Mouse (Mus musculus): Measurements from ENCODE around the gene Aipl1. TPM values are rescaled to one million over a fixed set of nuclear protein-coding genes. Genes with fewer than 3 reads are reported as not detected.
A peak's percentile ranks its signal among the peaks of the same experiment; 100 is the strongest.

Gene Aipl1
- total RNA-seq (2022) = not detected

DNA sequence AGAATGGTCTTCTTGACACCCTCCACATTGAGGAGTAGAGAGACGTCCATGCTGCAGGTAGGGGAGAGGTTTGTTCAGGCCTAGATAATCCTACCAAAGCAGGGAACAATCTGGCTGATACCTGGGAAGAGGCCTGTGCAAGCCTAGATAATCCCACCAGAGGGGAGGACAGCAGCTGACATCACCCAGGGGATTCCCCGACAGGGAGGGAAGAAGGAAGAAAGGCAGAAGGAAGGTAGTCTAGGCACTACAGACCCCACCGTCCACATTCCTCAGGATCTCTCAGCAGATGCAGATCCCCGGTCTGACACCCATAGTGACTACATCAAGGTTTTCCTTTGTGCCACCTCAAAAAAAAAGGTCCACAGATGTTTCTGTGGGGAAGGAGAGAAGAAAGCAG, at the start of gene Aipl1:
Gene Aipl1, minus strand, starts transcription at position 101 of the 400 bp plus-strand sequence.
- DNase-seq (ENCODE audit: low spot score in 2 of 2) = no peak

GRCm38 (mm10) chr11:72086251-72087046, 49.1 kb upstream of the Aipl1 start:
- peak; percentile 52 to 59 for DNase-seq (ENCODE audit: low spot score in 2 of 2)

DNA sequence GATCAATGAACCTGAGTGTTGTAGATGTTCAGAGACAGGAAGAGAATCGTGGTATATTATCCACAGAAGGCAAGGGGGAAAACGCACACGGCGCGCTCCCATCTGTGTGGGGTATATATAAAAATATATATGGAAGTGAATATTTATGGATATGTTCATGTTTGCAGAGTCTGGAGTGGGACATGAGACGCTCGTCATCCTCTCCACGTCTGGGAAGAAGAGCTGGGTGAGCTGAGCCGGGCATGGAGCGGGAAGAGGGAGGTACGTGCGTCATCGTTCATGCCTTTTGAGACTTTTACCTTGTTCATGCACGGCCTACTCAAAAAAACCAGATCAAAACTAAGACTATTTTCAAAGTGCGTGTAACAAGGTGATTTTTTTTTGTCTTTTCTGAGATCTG, 47.0 kb upstream of the Aipl1 start:
- no peak for DNase-seq (ENCODE audit: low spot score in 2 of 2)

DNA sequence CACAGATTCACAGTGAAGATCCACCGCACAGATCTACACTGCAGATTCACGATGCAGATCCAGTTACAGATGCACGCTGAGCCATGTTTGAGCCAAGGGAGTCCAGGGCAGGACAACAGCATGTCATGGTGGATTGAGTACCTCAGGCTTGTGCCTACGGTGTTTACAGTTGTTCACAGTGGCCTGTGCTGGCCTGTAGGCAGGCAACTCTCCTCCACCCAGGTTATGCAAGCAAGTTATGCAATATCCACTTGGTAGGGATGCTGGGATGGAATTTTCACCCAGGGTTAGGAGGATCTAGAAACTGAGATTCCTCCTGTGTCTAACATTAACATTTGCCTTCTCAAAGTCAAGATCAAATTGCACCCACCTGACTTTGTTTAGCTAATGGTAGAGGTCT, 45.3 kb upstream of the Aipl1 start:
- no peak for DNase-seq (ENCODE audit: low spot score in 2 of 2)

GRCm38 (mm10) chr11:72080461-72080860, 43.2 kb upstream of the Aipl1 start:
- no peak for DNase-seq (ENCODE audit: low spot score in 2 of 2)

GRCm38 (mm10) chr11:72078647-72079046, 41.3 kb upstream of the Aipl1 start:
- DNase-seq (ENCODE audit: low spot score in 2 of 2) = no peak

DNA sequence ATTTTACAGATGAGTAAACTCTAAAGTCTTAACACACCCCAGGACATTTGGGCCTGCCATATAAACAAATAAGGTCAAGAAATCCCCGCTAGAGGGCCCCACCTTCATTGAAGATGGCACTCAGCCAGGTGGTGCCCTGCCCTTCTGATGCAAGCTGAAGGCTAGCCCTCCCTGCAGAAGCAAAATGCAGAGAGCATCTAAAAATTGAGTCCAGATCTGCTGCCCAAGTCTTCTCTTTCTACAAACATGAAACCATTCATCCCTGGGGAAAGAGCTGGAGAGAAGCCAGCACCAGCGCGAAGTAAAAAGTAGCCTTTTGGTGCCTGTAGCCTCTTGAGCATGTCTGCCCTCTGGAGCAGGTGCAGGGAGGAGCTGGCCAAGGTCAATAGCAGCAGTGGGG, 40.7 kb upstream of the Aipl1 start:
- no peak for DNase-seq (ENCODE audit: low spot score in 2 of 2)

GRCm38 (mm10) chr11:72074230-72074629, 36.9 kb upstream of the Aipl1 start:
- DNase-seq (ENCODE audit: low spot score in 2 of 2) = no peak

GRCm38 (mm10) chr11:72072331-72072905, 35.1 kb upstream of the Aipl1 start:
- DNase-seq (ENCODE audit: low spot score in 2 of 2) = no peak

DNA sequence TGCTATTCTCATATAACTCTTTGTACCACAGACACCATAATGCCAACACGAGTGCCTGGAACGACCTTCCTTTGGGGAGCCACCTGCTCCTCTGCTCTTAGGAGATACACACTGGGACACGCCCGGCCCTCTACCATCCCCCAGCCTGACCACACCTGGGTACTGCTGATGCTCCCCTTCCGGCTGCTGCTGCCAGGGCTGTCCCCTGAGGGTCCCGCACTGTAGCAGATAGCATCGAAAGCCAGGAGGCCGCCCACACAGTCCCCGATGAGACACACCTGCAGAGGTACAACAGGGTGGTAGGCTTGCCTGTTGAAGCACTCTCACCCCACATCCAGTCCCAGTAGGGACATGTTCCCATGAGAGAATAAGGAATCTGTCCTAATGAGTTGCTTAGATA, 33.4 kb upstream of the Aipl1 start:
- no peak for DNase-seq (ENCODE audit: low spot score in 2 of 2)

DNA sequence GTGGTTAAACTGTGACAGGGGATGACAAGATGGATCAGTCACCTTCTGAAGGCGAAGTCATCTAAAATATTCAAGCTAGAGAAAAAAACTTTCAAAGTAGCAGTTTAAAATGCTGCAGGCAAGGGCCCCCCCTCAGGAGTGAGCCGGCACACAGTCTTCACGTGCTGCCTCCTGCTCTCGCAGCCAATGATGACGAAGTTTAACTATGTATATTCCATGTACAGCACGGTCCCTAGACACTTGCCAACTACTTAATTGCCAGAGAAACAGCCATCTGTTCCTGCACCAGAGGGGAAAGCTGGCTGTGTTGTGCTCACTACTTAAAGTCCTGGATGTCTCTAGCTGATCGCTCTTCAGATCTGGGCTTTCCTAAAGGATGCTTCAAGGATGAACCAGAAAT, 30.7 kb upstream of the Aipl1 start:
- DNase-seq (ENCODE audit: low spot score in 2 of 2) = peak; percentile 59 to 67

DNA sequence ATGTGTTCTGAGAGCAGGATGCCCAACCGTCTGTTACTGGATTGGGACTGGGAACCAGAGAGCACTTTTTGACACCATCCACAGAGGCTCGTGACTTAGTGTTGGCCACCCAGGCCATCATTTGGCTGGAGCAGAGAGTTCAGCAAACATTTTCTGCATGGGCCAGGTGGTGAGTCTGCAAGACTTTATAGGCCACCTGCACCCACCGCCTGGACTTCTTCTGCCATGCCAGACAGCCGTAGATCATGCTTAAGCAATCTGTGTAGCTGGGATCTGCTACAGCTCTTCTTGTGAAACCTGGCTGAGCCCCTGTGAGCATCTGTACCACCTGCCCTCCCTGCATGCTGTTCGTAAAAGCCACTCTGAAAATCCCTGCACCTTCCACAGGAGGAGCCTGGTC, 30.0 kb upstream of the Aipl1 start:
- DNase-seq (ENCODE audit: low spot score in 2 of 2) = no peak

DNA sequence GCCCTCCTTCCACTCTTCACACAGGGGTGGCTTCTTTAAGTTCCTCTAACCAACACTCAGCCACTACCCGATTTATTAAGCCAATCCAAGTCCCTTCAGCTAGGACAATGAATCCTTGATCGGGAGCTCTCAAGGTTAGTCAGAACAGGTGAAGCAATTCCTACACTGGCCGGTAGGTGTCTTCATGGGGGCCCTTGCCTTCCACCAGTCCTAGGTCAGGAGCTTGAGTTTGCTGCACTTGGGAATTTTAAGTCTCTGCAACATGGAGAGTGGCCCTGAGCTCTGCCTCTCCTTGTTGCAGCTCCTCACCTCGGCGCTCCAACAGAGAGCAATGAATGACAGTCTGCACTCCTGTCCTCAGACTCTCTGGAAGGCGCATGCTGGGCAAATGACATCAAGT, 29.0 kb upstream of the Aipl1 start:
- no peak for DNase-seq (ENCODE audit: low spot score in 2 of 2)

DNA sequence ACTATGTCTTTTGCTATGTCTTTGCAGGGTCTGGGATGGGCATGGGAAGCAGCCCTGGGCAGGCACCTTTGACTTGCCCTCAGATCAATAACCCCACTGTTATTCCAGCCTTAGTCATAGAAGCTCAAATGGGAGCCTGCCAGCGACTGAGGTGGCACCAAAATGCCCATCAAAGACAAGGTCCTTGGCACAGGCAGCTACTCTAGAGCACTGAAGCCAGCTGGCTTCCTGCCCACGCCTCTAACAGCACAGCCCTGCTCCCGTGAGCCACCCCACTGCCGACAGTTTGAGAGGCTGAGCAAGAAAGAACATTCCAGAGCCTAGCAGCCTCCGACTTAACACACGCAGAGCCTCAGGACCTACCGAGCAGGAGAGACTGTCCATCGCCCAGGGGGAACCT, 27.8 kb upstream of the Aipl1 start:
- DNase-seq (ENCODE audit: low spot score in 2 of 2) = no peak

DNA sequence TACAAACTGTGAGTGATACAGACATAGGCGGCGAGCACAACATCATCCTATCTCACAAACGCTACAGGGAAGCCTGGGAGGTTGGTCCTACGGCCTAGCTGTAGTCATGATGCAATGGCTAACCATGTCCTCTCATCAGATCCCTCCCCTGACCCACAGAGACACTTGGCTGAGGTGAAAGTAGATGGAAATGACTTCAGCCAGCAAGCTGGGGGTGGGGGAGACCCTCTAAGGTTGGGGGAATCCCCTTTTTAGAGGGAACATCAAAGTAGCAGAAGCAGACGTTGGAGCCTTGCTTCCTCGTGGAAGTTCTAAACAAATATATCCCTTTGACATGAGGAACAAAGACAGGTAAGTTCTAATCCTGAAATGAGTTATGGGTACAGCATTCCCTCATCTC, 27.1 kb upstream of the Aipl1 start:
- DNase-seq (ENCODE audit: low spot score in 2 of 2) = no peak

DNA sequence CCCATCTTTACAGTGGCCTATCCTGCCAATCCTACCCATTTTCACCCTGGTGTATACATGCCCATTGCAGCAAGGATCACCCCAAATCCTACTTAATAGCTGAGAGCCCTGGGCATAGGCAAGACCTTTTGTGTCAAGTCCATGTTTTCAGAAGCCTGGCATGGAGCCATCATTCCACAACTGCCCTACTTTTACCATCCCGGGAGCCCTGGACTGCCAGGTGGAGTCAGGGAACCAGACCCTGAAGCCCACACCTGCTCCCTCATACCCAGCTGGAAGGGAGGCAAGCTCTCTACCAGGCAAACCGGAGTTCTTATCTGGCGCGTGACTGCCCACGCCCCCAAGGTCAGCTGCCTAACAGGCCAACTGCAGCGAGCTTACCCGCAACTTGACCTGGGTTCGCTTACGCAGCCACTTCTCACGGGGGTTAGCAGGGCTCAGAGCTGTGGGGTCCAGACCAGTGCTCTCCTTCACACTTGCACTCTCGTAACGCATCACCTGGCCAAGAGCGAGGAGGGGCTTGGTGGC, 23.8 kb upstream of the Aipl1 start:
- DNase-seq (ENCODE audit: low spot score in 2 of 2) = no peak

- no peak for DNase-seq (ENCODE audit: low spot score in 2 of 2)
Observed at GRCm38 (mm10) chr11:72060416-72060815, 23.1 kb upstream of the Aipl1 start.

- no peak for DNase-seq (ENCODE audit: low spot score in 2 of 2)
Observed at GRCm38 (mm10) chr11:72057166-72057565, 19.9 kb upstream of the Aipl1 start.

DNA sequence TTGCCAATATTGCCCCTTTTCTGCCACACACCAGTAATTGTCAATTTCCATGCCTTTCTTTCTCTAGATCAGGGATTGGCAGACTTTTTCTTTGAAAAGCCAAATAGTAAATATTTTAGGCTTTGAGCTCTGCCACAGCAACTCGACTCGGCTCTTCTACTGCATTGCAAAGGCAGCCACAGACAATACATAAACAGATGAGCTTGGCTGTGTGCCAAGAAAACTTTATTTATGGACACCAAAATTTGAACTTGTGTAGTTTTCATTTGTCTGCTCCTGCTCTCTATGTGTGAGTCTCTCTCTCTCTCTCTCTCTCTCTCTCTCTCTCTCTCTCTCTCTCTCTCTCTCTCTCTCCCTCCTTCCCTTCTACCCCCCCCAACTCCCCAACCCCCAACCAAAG, 17.9 kb upstream of the Aipl1 start:
- no peak for DNase-seq (ENCODE audit: low spot score in 2 of 2)

DNA sequence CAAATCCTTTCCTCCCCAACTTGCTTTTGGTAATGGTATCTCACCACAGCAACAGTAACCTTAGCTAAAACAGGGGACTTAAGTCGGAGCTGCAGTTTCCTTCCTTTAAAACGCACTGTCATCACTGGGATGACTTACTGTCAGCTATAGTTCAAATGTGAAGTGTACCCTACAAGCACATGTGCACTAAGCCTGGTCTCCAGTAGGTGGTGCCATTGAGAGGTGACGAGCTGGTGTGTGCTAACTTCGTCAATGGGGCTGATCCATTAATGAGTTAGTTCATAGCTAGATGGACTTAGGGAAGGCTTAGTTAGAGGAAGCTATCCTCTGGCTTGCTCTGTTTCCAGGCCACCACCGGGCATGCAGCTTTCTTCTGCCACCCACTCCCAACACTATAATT, 15.3 kb upstream of the Aipl1 start:
- DNase-seq (ENCODE audit: low spot score in 2 of 2) = peak; percentile 66 to 84

DNA sequence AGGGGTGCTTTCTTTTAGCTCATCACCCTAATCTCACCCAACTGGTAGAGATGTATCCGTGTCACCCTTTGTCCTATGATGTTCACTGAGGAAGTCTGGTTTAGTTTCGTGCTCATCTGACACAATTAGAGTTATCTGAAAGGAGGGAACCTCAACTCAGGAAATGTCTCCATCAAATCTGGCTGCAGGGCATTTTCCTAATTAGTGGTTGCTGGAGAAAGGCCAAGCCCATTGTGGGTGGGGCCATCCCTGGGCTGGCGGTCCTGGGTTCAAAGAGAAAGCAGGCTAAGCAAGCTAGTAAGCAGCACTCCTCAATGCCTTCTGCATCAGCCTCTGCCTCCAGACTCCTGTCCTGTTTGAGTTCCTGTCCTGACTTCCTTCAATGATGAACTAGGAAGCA, 14.9 kb upstream of the Aipl1 start:
- DNase-seq (ENCODE audit: low spot score in 2 of 2) = no peak

- DNase-seq (ENCODE audit: low spot score in 2 of 2) = peak in 1 of 2 experiments; percentile 60
Observed at GRCm38 (mm10) chr11:72050895-72051858, 13.9 kb upstream of the Aipl1 start.

All from layer of hippocampus, adult 8-10 months (tissue).